Mouse (Mus musculus) ES-Bruce4 (cell line): Measurements from ENCODE around the gene Nes.

ENCODE experiments used
- CTCF ChIP-seq: IDR thresholded peaks from one replicate; pipeline ENCODE4 v1.8.1; 2011; ENCODE audit warnings: low read depth, low read length
- POLR2A ChIP-seq: IDR thresholded peaks from one replicate; pipeline ENCODE4 v1.8.1; 2011; ENCODE audit warnings: low read length; ENCODE audit not compliant: insufficient read depth

- TF ChIP-seq CTCF = no peak
- TF ChIP-seq POLR2A = no peak
Observed at GRCm38 (mm10) chr3:87984094-87984493, 13.2 kb downstream of the Nes start.
